Mouse (Mus musculus) heart, postnatal 0 days (tissue): Measurements from ENCODE around the gene Atf6b.

Source experiments
- CTCF ChIP-seq: IDR thresholded peaks from 2 replicates; pipeline ENCODE4 v1.5.1; 2016; ENCODE audit warnings: antibody characterized with exemption, control low read depth, low read depth
- EP300 ChIP-seq: IDR thresholded peaks from 2 replicates; pipeline ENCODE4 v1.6.1; 2016; ENCODE audit warnings: antibody characterized with exemption, low read depth

- TF ChIP-seq CTCF (no peak), EP300 (no peak)
Observed at GRCm38 (mm10) chr17:34659897-34660214, 12.9 kb downstream of the Atf6b start.
